Mouse (Mus musculus) stomach, postnatal 0 days (tissue): ENCODE results near the gene Stn1. TPM values are rescaled to one million over a fixed set of nuclear protein-coding genes. Genes with fewer than 3 reads are reported as not detected.

ENCODE experiments used
- ATAC-seq: fragments of 200-750 bp; cut with Nextera tagmentation; 2 replicates; pipeline ENCODE4 v1.8.0; 2017; ENCODE audit not compliant: low FRiP score, low TSS enrichment
- DNase-seq: peaks from one replicate; pipeline ENCODE4 v3.0.0-alpha.2; 2016; ENCODE audit warnings: low spot score
- H3K27ac ChIP-seq: fragments of 300-500 bp; sonication (generic); replicated peaks from 2 replicates; pipeline ENCODE4 v1.5.1; 2014; ENCODE audit warnings: mild to moderate bottlenecking, control low read depth
- H3K27me3 ChIP-seq: fragments of 300-500 bp; sonication (generic); 2 replicates; pipeline ENCODE4 v1.6.1; 2014; ENCODE audit warnings: low read length; ENCODE audit not compliant: control insufficient read depth, insufficient read depth
- H3K36me3 ChIP-seq: fragments of 300-500 bp; sonication (generic); 2 replicates; pipeline ENCODE4 v1.6.1; 2014; ENCODE audit warnings: low read length, mixed read lengths; ENCODE audit not compliant: control insufficient read depth, insufficient read depth
- H3K4me1 ChIP-seq: fragments of 300-500 bp; sonication (generic); replicated peaks from 2 replicates; pipeline ENCODE4 v1.6.1; 2014; ENCODE audit warnings: antibody characterized with exemption; ENCODE audit not compliant: control insufficient read depth, insufficient read depth
- H3K4me2 ChIP-seq: fragments of 300-500 bp; sonication (generic); replicated peaks from 2 replicates; pipeline ENCODE4 v1.6.1; 2014; ENCODE audit warnings: low read depth, mild to moderate bottlenecking, control low read depth, moderate library complexity
- H3K4me3 ChIP-seq: fragments of 300-500 bp; sonication (generic); 2 replicates; pipeline ENCODE4 v1.5.1; 2014; ENCODE audit warnings: low read depth, low read length, control low read depth
- H3K9ac ChIP-seq: fragments of 300-500 bp; sonication (generic); 2 replicates; pipeline ENCODE4 v1.6.1; 2014; ENCODE audit warnings: mild to moderate bottlenecking, low read length, control low read depth, mixed read lengths
- H3K9me3 ChIP-seq: fragments of 300-500 bp; sonication (generic); 2 replicates; pipeline ENCODE4 v1.6.1; 2016; ENCODE audit warnings: low read length; ENCODE audit not compliant: control insufficient read depth
- CTCF ChIP-seq: IDR thresholded peaks from 2 replicates; pipeline ENCODE4 v1.5.1; 2016; ENCODE audit warnings: antibody characterized with exemption, low read depth, mild to moderate bottlenecking, moderate library complexity
- EP300 ChIP-seq: optimal IDR thresholded peaks from 2 replicates; pipeline ENCODE3; 2016; ENCODE audit warnings: antibody characterized with exemption
- WGBS: fragments of 180-500 bp; shearing (Covaris S2); extraction: QIAGEN DNeasy Blood & Tissue Kit; methylation state at CpG from one replicate; pipeline ENCODE4 v1.1.7; 2014; 5-methylcytosine and 5-hydroxymethylcytosine counted together
- polyA plus RNA-seq: library from polyadenylated mRNA; unstranded; fragments of >200 nt; fragmentation: Nextera tagmentation; extraction: Ambion mirVana; gene quantifications from 2 replicates; pipeline ENCODE4 v1.2.1, GENCODE M21; 2015

Stn1 gene
- polyA plus RNA-seq, 1 experiment from 2014 or later, result 25.9 TPM

GRCm38 (mm10) chr19:47507128-47508121, 29.9 kb downstream of the Stn1 start:
- Histone ChIP-seq H3K4me1 (peaks cover 11% of the 10 kb centered on the region), H3K27ac (peak overlapping the region; percentile 93), H3K36me3 (0 out of 2 replicates have a peak, but pooled peaks cover 3% of the 10 kb centered on the region), H3K4me2 (peak overlapping the region; percentile 29), H3K9ac (peak overlapping the region; percentile 32), H3K27me3 (no peaks in the 10 kb centered on the region), H3K9me3 (no peaks in the 10 kb centered on the region), H3K4me3 (no peak overlapping the region)
- DNase-seq (peak; percentile 73), ATAC-seq (no peak)
- no peak for TF ChIP-seq EP300
- peak; percentile 97 for TF ChIP-seq CTCF
- WGBS, result 48% methylated on average over 27 of the region's 27 CpGs

GRCm38 (mm10) chr19:47503625-47504024, 33.7 kb downstream of the Stn1 start:
- TF ChIP-seq EP300 (no peak), CTCF (peak; percentile 85)
- no peak overlapping the region for H3K4me3 ChIP-seq
- H3K27me3 ChIP-seq, result no peaks in the 10 kb centered on the region
- 76% methylated on average over 4 of the region's 4 CpGs for WGBS
- no peak for DNase-seq
- H3K27ac ChIP-seq, result no peak overlapping the region
- peak; percentile 8; the same call in 1 of the 2 replicates for ATAC-seq
- H3K9ac ChIP-seq, result no peak overlapping the region
- 0 out of 2 replicates have a peak, but pooled peaks cover 3% of the 10 kb centered on the region for H3K36me3 ChIP-seq
- H3K4me1 ChIP-seq, result peaks cover 5% of the 10 kb centered on the region
- no peaks in the 10 kb centered on the region for H3K9me3 ChIP-seq
- no peak overlapping the region for H3K4me2 ChIP-seq

- H3K27me3 ChIP-seq, result no peaks in the 10 kb centered on the region
- TF ChIP-seq EP300 (no peak), CTCF (peak; percentile 82)
- DNase-seq, result no peak
Measured at GRCm38 (mm10) chr19:47502563-47502962, 34.7 kb downstream of the Stn1 start.

GRCm38 (mm10) chr19:47500389-47501011, 36.8 kb downstream of the Stn1 start:
- ATAC-seq (no peak), DNase-seq (no peak)
- Histone ChIP-seq H3K36me3 (0 out of 2 replicates have a peak, but pooled peaks cover 2% of the 10 kb centered on the region), H3K4me2 (no peak overlapping the region), H3K9ac (no peak overlapping the region), H3K27ac (0 out of 2 replicates have a peak overlapping the region, but pooled peaks have one; percentile 40), H3K4me1 (no peaks in the 10 kb centered on the region), H3K27me3 (no peaks in the 10 kb centered on the region), H3K9me3 (no peaks in the 10 kb centered on the region), H3K4me3 (no peak overlapping the region)
- peak; percentile 44 for TF ChIP-seq CTCF
- no peak for TF ChIP-seq EP300
- WGBS, result 56% methylated on average over 11 of the region's 11 CpGs

More at GRCm38 (mm10) chr19:47502563-47502962, 34.7 kb downstream of the Stn1 start:
- Histone ChIP-seq H3K4me3 (no peak overlapping the region), H3K4me2 (no peak overlapping the region), H3K4me1 (no peaks in the 10 kb centered on the region), H3K9ac (no peak overlapping the region), H3K9me3 (no peaks in the 10 kb centered on the region), H3K36me3 (0 out of 2 replicates have a peak, but pooled peaks cover 3% of the 10 kb centered on the region), H3K27ac (no peak overlapping the region)
- 77% methylated on average over 8 of the region's 8 CpGs for WGBS
- ATAC-seq, result 0 out of 2 replicates have a peak, but pooled peaks have one; percentile 5

GRCm38 (mm10) chr19:47499841-47500240, 37.5 kb downstream of the Stn1 start:
- TF ChIP-seq EP300, result no peak
- no peak for TF ChIP-seq CTCF
- DNase-seq (no peak), ATAC-seq (no peak)
- no peaks in the 10 kb centered on the region for H3K9me3 ChIP-seq
- H3K4me3 ChIP-seq, result no peak overlapping the region
- H3K27ac ChIP-seq, result 0 out of 2 replicates have a peak overlapping the region, but pooled peaks have one; percentile 40
- H3K4me1 ChIP-seq, result no peaks in the 10 kb centered on the region
- no peaks in the 10 kb centered on the region for H3K36me3 ChIP-seq
- H3K9ac ChIP-seq, result no peak overlapping the region
- H3K27me3 ChIP-seq, result no peaks in the 10 kb centered on the region
- WGBS, result 86% methylated on average over 5 of the region's 5 CpGs
- H3K4me2 ChIP-seq, result no peak overlapping the region
